In the genomic region with DNA sequence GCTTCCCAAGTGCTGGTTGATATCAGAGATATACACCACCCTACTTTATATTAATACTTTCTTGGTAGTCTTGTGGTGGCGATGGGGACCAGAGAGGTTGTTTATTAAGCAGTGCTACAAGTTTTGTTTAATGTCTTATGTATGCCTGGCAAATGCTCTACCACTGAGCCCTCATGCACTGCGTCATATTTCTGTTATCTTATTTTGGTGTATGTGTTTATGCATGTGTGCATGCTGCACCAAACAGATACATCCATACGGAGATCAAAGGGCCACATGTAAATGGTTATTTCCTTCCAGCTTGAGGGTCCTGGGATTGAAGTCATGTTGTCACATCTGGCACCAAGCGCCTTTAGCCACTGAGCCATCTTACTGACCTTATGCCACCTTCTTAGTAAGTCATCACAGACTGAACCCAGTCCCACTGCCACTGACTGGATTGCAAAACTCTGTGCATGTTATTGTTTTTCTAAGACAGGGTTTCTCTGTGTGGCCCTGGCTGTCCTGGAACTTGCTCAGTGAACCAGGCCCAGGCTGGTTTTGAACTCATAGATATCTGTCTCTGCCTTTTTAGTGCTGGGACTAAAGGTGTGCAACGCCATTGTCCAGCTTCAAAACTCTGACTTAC, we compare ENCODE assay signal across 9 mouse cellular contexts. TPM values are rescaled to one million over a fixed set of nuclear protein-coding genes. Genes with fewer than 3 reads are reported as not detected.
DNase-seq lines count a peak whose midpoint lies in the region; ATAC-seq lines count a peak whose summit lies in the region.
"Had no signal": no experiment of that assay in that cellular context is flagged by ENCODE, and none has a peak within 500 bp of the region (broad histone marks: within the 10 kb centered on the region; RNA-seq: fewer than 3 reads in every experiment).

No protein-coding gene starts in this region.

- ATAC-seq in heart, embryonic 15.5 days (replicated peaks; ENCODE audit: insufficient number of reproducible peaks, insufficient read depth, low FRiP score, low read depth), result no peak
- ATAC-seq in embryonic facial prominence, embryonic 13.5 days (ENCODE audit: insufficient number of reproducible peaks, insufficient read depth, low FRiP score, low TSS enrichment, low read depth), result no peak
- no peak for ATAC-seq in intestine, embryonic 14.5 days (replicated peaks; ENCODE audit: low FRiP score, low TSS enrichment, low read depth)
- ATAC-seq in midbrain, embryonic 15.5 days (replicated peaks), result no peak

- no peak overlapping the region for H3K27ac ChIP-seq in heart, embryonic 15.5 days
- H3K27ac ChIP-seq in embryonic facial prominence, embryonic 13.5 days, result no peak overlapping the region
- no peak overlapping the region for H3K27ac ChIP-seq in intestine, embryonic 14.5 days (ENCODE audit: low read depth)
- H3K27ac ChIP-seq in midbrain, embryonic 15.5 days, result no peak overlapping the region

- intact Hi-C loops in heart, postnatal 25 days (cut with DNase I), result loop anchor here (2.0 kb wide), 1 partner anchor 31 kb away; no protein-coding TSS in a partner anchor

- no peak overlapping the region for H3K9ac ChIP-seq in heart, embryonic 15.5 days
- peak overlapping the region; percentile 100; the same call in 1 of the 2 replicates for H3K9ac ChIP-seq in embryonic facial prominence, embryonic 13.5 days
- H3K9ac ChIP-seq in intestine, embryonic 14.5 days (ENCODE audit: low read length), result peak overlapping the region; percentile 99
- no peak overlapping the region; the same call in 1 of the 2 replicates for H3K9ac ChIP-seq in midbrain, embryonic 15.5 days

- H3K4me3 ChIP-seq in heart, embryonic 15.5 days, result peak overlapping the region; percentile 99
- H3K4me3 ChIP-seq in embryonic facial prominence, embryonic 13.5 days, result peak overlapping the region; percentile 92
- H3K4me3 ChIP-seq in intestine, embryonic 14.5 days (ENCODE audit: low read depth, low read length), result peak overlapping the region; percentile 98
- H3K4me3 ChIP-seq in midbrain, embryonic 15.5 days, result peak overlapping the region; percentile 99

- H3K27me3 ChIP-seq in heart, embryonic 15.5 days, result no peaks in the 10 kb centered on the region
- no peaks in the 10 kb centered on the region for H3K27me3 ChIP-seq in embryonic facial prominence, embryonic 13.5 days
- H3K27me3 ChIP-seq in intestine, embryonic 14.5 days (replicated peaks; ENCODE audit: control insufficient read depth, insufficient read depth, low read length), result no peaks in the 10 kb centered on the region
- H3K27me3 ChIP-seq in midbrain, embryonic 15.5 days (replicated peaks), result no peaks in the 10 kb centered on the region

- H3K4me1 ChIP-seq in heart, embryonic 15.5 days (replicated peaks), result peaks cover 31% of the 10 kb centered on the region
- H3K4me1 ChIP-seq in embryonic facial prominence, embryonic 13.5 days, result peaks cover 29% of the 10 kb centered on the region
- peaks cover 32% of the 10 kb centered on the region for H3K4me1 ChIP-seq in intestine, embryonic 14.5 days (replicated peaks; ENCODE audit: control insufficient read depth, insufficient read depth, low read length)
- H3K4me1 ChIP-seq in midbrain, embryonic 15.5 days, result peaks cover 30% of the 10 kb centered on the region

- peak overlapping the region; percentile 72 for H3K4me2 ChIP-seq in heart, embryonic 15.5 days
- H3K4me2 ChIP-seq in embryonic facial prominence, embryonic 13.5 days, result peak overlapping the region; percentile 76
- H3K4me2 ChIP-seq in intestine, embryonic 14.5 days (ENCODE audit: low read length), result peak overlapping the region; percentile 82
- H3K4me2 ChIP-seq in midbrain, embryonic 15.5 days, result peak overlapping the region; percentile 80

- H3K36me3 ChIP-seq in heart, embryonic 15.5 days, result peaks cover 2% of the 10 kb centered on the region; the same call in 1 of the 2 replicates
- peaks cover 13% of the 10 kb centered on the region for H3K36me3 ChIP-seq in embryonic facial prominence, embryonic 13.5 days
- H3K36me3 ChIP-seq in intestine, embryonic 14.5 days (ENCODE audit: control insufficient read depth, insufficient read depth, low read length), result peaks cover 6% of the 10 kb centered on the region
- no peaks in the 10 kb centered on the region for H3K36me3 ChIP-seq in midbrain, embryonic 15.5 days (replicated peaks)

- no peaks in the 10 kb centered on the region for H3K9me3 ChIP-seq in heart, embryonic 15.5 days (replicated peaks)
- no peaks in the 10 kb centered on the region for H3K9me3 ChIP-seq in embryonic facial prominence, embryonic 13.5 days
- H3K9me3 ChIP-seq in intestine, embryonic 14.5 days (ENCODE audit: control insufficient read depth, low read length), result no peaks in the 10 kb centered on the region
- no peaks in the 10 kb centered on the region for H3K9me3 ChIP-seq in midbrain, embryonic 15.5 days

- 87% methylated on average over 5 of the region's 5 CpGs for WGBS in heart, embryonic 15.5 days
- WGBS in embryonic facial prominence, embryonic 13.5 days, result 84% methylated on average over 5 of the region's 5 CpGs
- 87% methylated on average over 5 of the region's 5 CpGs for WGBS in intestine, embryonic 14.5 days
- 94% methylated on average over 5 of the region's 5 CpGs for WGBS in midbrain, embryonic 15.5 days

- no peak for DNase-seq in heart, postnatal 25 days (ENCODE audit: low spot score)
- no peak for DNase-seq in intestine, embryonic 14.5 days (ENCODE audit: low spot score)
- DNase-seq in urinary bladder, postnatal 36 days (ENCODE audit: low spot score in 2 of 2), result no peak
- DNase-seq in embryo, embryonic 11 days, result no peak
- DNase-seq in yolk sac, embryonic 10.5 days (ENCODE audit: low spot score), result no peak
- DNase-seq: thymus, adult 18-20 months had no signal

RNA-seq across cellular contexts. Expression of gene Kin, which starts 1.2 kb away (rescaled TPM):
- 18.8 and 20.5 TPM in 2 replicates for polyA plus RNA-seq in heart, embryonic 15.5 days (2015; fragmentation: Nextera tagmentation; extraction: Ambion mirVana)
- 10 to 100 TPM in 1 of 2 experiments, 1 to 10 TPM in 1; 6.1 to 11.0 TPM for total RNA-seq in heart, postnatal 25 days (2021)
- polyA plus RNA-seq in embryonic facial prominence, embryonic 13.5 days (2015; fragmentation: Nextera tagmentation; extraction: Ambion mirVana), result 33.3 and 35.1 TPM in 2 replicates
- polyA plus RNA-seq in intestine, embryonic 14.5 days (2014; fragmentation: Nextera tagmentation; extraction: Ambion mirVana), result 26.8 and 29.5 TPM in 2 replicates
- 32.1 and 32.7 TPM in 2 replicates for polyA plus RNA-seq in midbrain, embryonic 15.5 days (2015; fragmentation: Nextera tagmentation; extraction: Ambion mirVana)

RNA-seq across cellular contexts. Expression of gene Atp5c1, which starts 1.3 kb away (rescaled TPM):
- polyA plus RNA-seq in heart, embryonic 15.5 days (2015; fragmentation: Nextera tagmentation; extraction: Ambion mirVana), result 1,140 and 1,398 TPM in 2 replicates
- total RNA-seq in heart, postnatal 25 days (2021), result 1,000 to 10,000 TPM; 1,456 to 1,515 TPM
- polyA plus RNA-seq in embryonic facial prominence, embryonic 13.5 days (2015; fragmentation: Nextera tagmentation; extraction: Ambion mirVana), result 501 and 563 TPM in 2 replicates
- 727 and 729 TPM in 2 replicates for polyA plus RNA-seq in intestine, embryonic 14.5 days (2014; fragmentation: Nextera tagmentation; extraction: Ambion mirVana)
- polyA plus RNA-seq in midbrain, embryonic 15.5 days (2015; fragmentation: Nextera tagmentation; extraction: Ambion mirVana), result 513 and 528 TPM in 2 replicates

RNA-seq across cellular contexts. Expression of gene Taf3, which starts 33.2 kb away (rescaled TPM):
- 7.8 and 8.6 TPM in 2 replicates for polyA plus RNA-seq in heart, embryonic 15.5 days (2015; fragmentation: Nextera tagmentation; extraction: Ambion mirVana)
- total RNA-seq in heart, postnatal 25 days (2021), result 1 to 10 TPM; 7.9 to 9.4 TPM
- 15.5 and 16.3 TPM in 2 replicates for polyA plus RNA-seq in embryonic facial prominence, embryonic 13.5 days (2015; fragmentation: Nextera tagmentation; extraction: Ambion mirVana)
- polyA plus RNA-seq in intestine, embryonic 14.5 days (2014; fragmentation: Nextera tagmentation; extraction: Ambion mirVana), result 13.3 and 15.9 TPM in 2 replicates
- polyA plus RNA-seq in midbrain, embryonic 15.5 days (2015; fragmentation: Nextera tagmentation; extraction: Ambion mirVana), result 14.2 and 14.8 TPM in 2 replicates

RNA-seq across cellular contexts. Expression of gene Itih2, which starts 49.6 kb away (rescaled TPM):
- polyA plus RNA-seq in heart, embryonic 15.5 days (2015; fragmentation: Nextera tagmentation; extraction: Ambion mirVana), result 0.58 and 2.0 TPM in 2 replicates
- total RNA-seq in heart, postnatal 25 days (2021), result under 1 TPM; 0.47 to 0.70 TPM
- polyA plus RNA-seq in embryonic facial prominence, embryonic 13.5 days (2015; fragmentation: Nextera tagmentation; extraction: Ambion mirVana), result 0.08 and 3.0 TPM in 2 replicates
- polyA plus RNA-seq in intestine, embryonic 14.5 days (2014; fragmentation: Nextera tagmentation; extraction: Ambion mirVana), result 0.19 and 0.27 TPM in 2 replicates
- polyA plus RNA-seq in midbrain, embryonic 15.5 days (2015; fragmentation: Nextera tagmentation; extraction: Ambion mirVana), result 3.8 and 4.2 TPM in 2 replicates

Comparison
In these comparisons a context has a peak if more than half of its experiments do, and no peak if none do; other contexts are left out.
1. H3K9ac ChIP-seq: peak in embryonic facial prominence, embryonic 13.5 days (single experiment) and intestine, embryonic 14.5 days (single experiment); none in heart, embryonic 15.5 days (single experiment) and midbrain, embryonic 15.5 days (single experiment).
2. Peak in every context shown above with its lines, with median percentiles within 50 percentile points of each other: H3K4me2 ChIP-seq and H3K4me3 ChIP-seq.